Mouse (Mus musculus): ENCODE results near the gene Rad50.

- TF ChIP-seq SRF (IDR thresholded peaks at IDR 0.05; ENCODE audit: control insufficient read depth, insufficient read length, low read depth) (no peak), POLR2AphosphoS2 (IDR thresholded peaks at IDR 0.05; ENCODE audit: insufficient read length, low read depth) (no peak), POLR2A (IDR thresholded peaks at IDR 0.05; ENCODE audit: insufficient read length, low read depth) (no peak), USF1 (IDR thresholded peaks at IDR 0.05; ENCODE audit: low read depth) (no peak), TCF3 (IDR thresholded peaks at IDR 0.05; ENCODE audit: insufficient read length, low read depth) (no peak), MAX (IDR thresholded peaks at IDR 0.05; ENCODE audit: low read depth) (no peak), REST (IDR thresholded peaks at IDR 0.05; ENCODE audit: insufficient read depth, insufficient read length) (no peak), MYOG (IDR thresholded peaks at IDR 0.05; ENCODE audit: control insufficient read depth in 1 of 3, insufficient read depth in 1 of 3, insufficient read length in 2 of 3, low read depth in 2 of 3) (no peak)
Observed at GRCm38 (mm10) chr11:53615172-53615571, 91.9 kb downstream of the Rad50 start.
